Mouse (Mus musculus): ENCODE results near the gene Faf2. TPM values are rescaled to one million over a fixed set of nuclear protein-coding genes. Genes with fewer than 3 reads are reported as not detected.
"Not testable (repeated sequence)": the region's sequence is repeated elsewhere in the genome, so short reads cannot be mapped to it uniquely, and the experiment has no call there.

Faf2 gene
- polyA plus RNA-seq, 1 experiment from 2014 or later, result 69.9 TPM

- H3K9me3 ChIP-seq, result no peaks in the 10 kb centered on the region
- peaks cover 3% of the 10 kb centered on the region; the same call in 1 of the 2 replicates for H3K36me3 ChIP-seq
- ATAC-seq (ENCODE audit: insufficient read depth, low FRiP score, low read depth), result no peak
- H3K27me3 ChIP-seq (replicated peaks), result no peaks in the 10 kb centered on the region
- no peak overlapping the region for H3K4me2 ChIP-seq
- 66% methylated on average over 3 of the region's 3 CpGs for WGBS
- H3K27ac ChIP-seq, result no peak overlapping the region
- peaks cover 14% of the 10 kb centered on the region; the same call in 1 of the 2 replicates for H3K4me1 ChIP-seq
- H3K4me3 ChIP-seq (replicated peaks), result no peak overlapping the region
- no peak overlapping the region for H3K9ac ChIP-seq
Observed at GRCm38 (mm10) chr13:54608002-54608401, 13.6 kb upstream of the Faf2 start.

- no peak overlapping the region; the same call in 1 of the 2 replicates for H3K4me2 ChIP-seq
- H3K4me3 ChIP-seq (replicated peaks), result no peak overlapping the region
- no peaks in the 10 kb centered on the region for H3K27me3 ChIP-seq (replicated peaks)
- no peak overlapping the region for H3K9ac ChIP-seq
- peaks cover 14% of the 10 kb centered on the region; the same call in 1 of the 2 replicates for H3K4me1 ChIP-seq
- WGBS, result 42% methylated on average over 8 of the region's 8 CpGs
- ATAC-seq (ENCODE audit: insufficient read depth, low FRiP score, low read depth), result no peak
- H3K36me3 ChIP-seq, result no peaks in the 10 kb centered on the region
- H3K27ac ChIP-seq, result no peak overlapping the region
- H3K9me3 ChIP-seq, result no peaks in the 10 kb centered on the region
Observed at GRCm38 (mm10) chr13:54608666-54609065, 12.9 kb upstream of the Faf2 start.

GRCm38 (mm10) chr13:54609301-54609700, 12.3 kb upstream of the Faf2 start:
- no peaks in the 10 kb centered on the region for H3K36me3 ChIP-seq
- 24% methylated on average over 1 of the region's 1 CpGs for WGBS
- H3K27me3 ChIP-seq (replicated peaks), result no peaks in the 10 kb centered on the region
- no peak for ATAC-seq (ENCODE audit: insufficient read depth, low FRiP score, low read depth)
- H3K4me2 ChIP-seq, result peak overlapping the region; percentile 14; the same call in 1 of the 2 replicates
- no peaks in the 10 kb centered on the region for H3K9me3 ChIP-seq
- H3K27ac ChIP-seq, result no peak overlapping the region
- peaks cover 14% of the 10 kb centered on the region; the same call in 1 of the 2 replicates for H3K4me1 ChIP-seq
- no peak overlapping the region for H3K4me3 ChIP-seq (replicated peaks)
- H3K9ac ChIP-seq, result no peak overlapping the region

GRCm38 (mm10) chr13:54610613-54610971, 11.0 kb upstream of the Faf2 start:
- no peaks in the 10 kb centered on the region for H3K9me3 ChIP-seq
- no peaks in the 10 kb centered on the region for H3K36me3 ChIP-seq
- H3K4me2 ChIP-seq, result peak overlapping the region; percentile 95
- no peaks in the 10 kb centered on the region for H3K27me3 ChIP-seq (replicated peaks)
- peak overlapping the region; percentile 73 for H3K9ac ChIP-seq
- ATAC-seq (ENCODE audit: insufficient read depth, low FRiP score, low read depth), result peak; percentile 12; the same call in 1 of the 2 replicates
- peak overlapping the region; percentile 64; the same call in 1 of the 2 replicates for H3K27ac ChIP-seq
- WGBS, result 12% methylated on average over 13 of the region's 13 CpGs
- peak overlapping the region; percentile 78 for H3K4me3 ChIP-seq (replicated peaks)
- peaks cover 14% of the 10 kb centered on the region; the same call in 1 of the 2 replicates for H3K4me1 ChIP-seq

GRCm38 (mm10) chr13:54610972-54611754, 10.4 kb upstream of the Faf2 start, which contains the start of gene Cltb:
Gene Cltb, minus strand, starts transcription at chr13:54611344.
- H3K4me1 ChIP-seq, result peaks cover 14% of the 10 kb centered on the region; the same call in 1 of the 2 replicates
- no peaks in the 10 kb centered on the region for H3K9me3 ChIP-seq
- H3K9ac ChIP-seq, result peak within 1 kb of the TSS; percentile 73
- ATAC-seq (ENCODE audit: insufficient read depth, low FRiP score, low read depth), result peak; percentile 73; the same call in 1 of the 2 replicates
- no peaks in the 10 kb centered on the region for H3K27me3 ChIP-seq (replicated peaks)
- H3K27ac ChIP-seq, result peak within 1 kb of the TSS; percentile 64
- H3K4me2 ChIP-seq, result peak within 1 kb of the TSS; percentile 95
- H3K36me3 ChIP-seq, result no peaks in the 10 kb centered on the region
- peak within 1 kb of the TSS; percentile 78 for H3K4me3 ChIP-seq (replicated peaks)
- WGBS, result under 1% methylated on average over 65 of the region's 66 CpGs

- H3K4me1 ChIP-seq, result peaks cover 14% of the 10 kb centered on the region; the same call in 1 of the 2 replicates
- ATAC-seq (ENCODE audit: insufficient read depth, low FRiP score, low read depth); H3K9me3 ChIP-seq; H3K4me3 ChIP-seq (replicated peaks); H3K36me3 ChIP-seq; H3K27ac ChIP-seq; H3K4me2 ChIP-seq; H3K27me3 ChIP-seq (replicated peaks); H3K9ac ChIP-seq: not testable (repeated sequence)
- 80% methylated on average over 8 of the region's 8 CpGs for WGBS
Observed at GRCm38 (mm10) chr13:54613141-54613540, 8.4 kb upstream of the Faf2 start.

- no peaks in the 10 kb centered on the region for H3K9me3 ChIP-seq
- H3K36me3 ChIP-seq, result no peaks in the 10 kb centered on the region
- H3K9ac ChIP-seq, result no peak overlapping the region
- no peak overlapping the region for H3K4me2 ChIP-seq
- no peaks in the 10 kb centered on the region for H3K27me3 ChIP-seq (replicated peaks)
- ATAC-seq (ENCODE audit: insufficient read depth, low FRiP score, low read depth), result no peak
- no peaks in the 10 kb centered on the region for H3K4me1 ChIP-seq
- 77% methylated on average over 8 of the region's 8 CpGs for WGBS
- H3K27ac ChIP-seq, result no peak overlapping the region
- no peak overlapping the region for H3K4me3 ChIP-seq (replicated peaks)
Observed at GRCm38 (mm10) chr13:54616307-54616706, 5.3 kb upstream of the Faf2 start.

- 66% methylated on average over 6 of the region's 6 CpGs for WGBS
Observed at GRCm38 (mm10) chr13:54616998-54617397, 4.6 kb upstream of the Faf2 start.

GRCm38 (mm10) chr13:54621960-54622521, 457 bp downstream of the Faf2 start:
- Histone ChIP-seq H3K4me2 (peak overlapping the region; percentile 85), H3K9ac (peak overlapping the region; percentile 96), H3K9me3 (no peaks in the 10 kb centered on the region), H3K4me3 (replicated peaks) (peak overlapping the region; percentile 97), H3K27ac (peak overlapping the region; percentile 79), H3K36me3 (no peaks in the 10 kb centered on the region), H3K27me3 (replicated peaks) (no peaks in the 10 kb centered on the region), H3K4me1 (peaks cover 15% of the 10 kb centered on the region; the same call in 1 of the 2 replicates)
- WGBS, result under 1% methylated on average over 27 of the region's 27 CpGs
- peak; percentile 53 for ATAC-seq (ENCODE audit: insufficient read depth, low FRiP score, low read depth)

More at GRCm38 (mm10) chr13:54616998-54617397, 4.6 kb upstream of the Faf2 start:
- Histone ChIP-seq H3K9me3 (no peaks in the 10 kb centered on the region), H3K27me3 (replicated peaks) (no peaks in the 10 kb centered on the region), H3K4me3 (replicated peaks) (no peak overlapping the region), H3K4me1 (no peaks in the 10 kb centered on the region), H3K36me3 (no peaks in the 10 kb centered on the region), H3K27ac (no peak overlapping the region), H3K9ac (no peak overlapping the region), H3K4me2 (no peak overlapping the region)
- ATAC-seq (ENCODE audit: insufficient read depth, low FRiP score, low read depth), result no peak

GRCm38 (mm10) chr13:54629128-54629527, 7.5 kb downstream of the Faf2 start:
- 0 out of 2 replicates have a peak, but pooled peaks cover 6% of the 10 kb centered on the region for H3K4me1 ChIP-seq
- H3K4me3 ChIP-seq (replicated peaks), result no peak overlapping the region
- H3K9ac ChIP-seq, result no peak overlapping the region
- 77% methylated on average over 4 of the region's 4 CpGs for WGBS
- no peaks in the 10 kb centered on the region for H3K9me3 ChIP-seq
- ATAC-seq (ENCODE audit: insufficient read depth, low FRiP score, low read depth), result no peak
- no peak overlapping the region; the same call in 1 of the 2 replicates for H3K27ac ChIP-seq
- 0 out of 2 replicates have a peak, but pooled peaks cover 3% of the 10 kb centered on the region for H3K36me3 ChIP-seq
- H3K4me2 ChIP-seq, result no peak overlapping the region
- no peaks in the 10 kb centered on the region for H3K27me3 ChIP-seq (replicated peaks)

- Histone ChIP-seq H3K9me3 (no peaks in the 10 kb centered on the region), H3K27me3 (replicated peaks) (no peaks in the 10 kb centered on the region), H3K4me2 (no peak overlapping the region), H3K36me3 (0 out of 2 replicates have a peak, but pooled peaks cover 3% of the 10 kb centered on the region), H3K9ac (no peak overlapping the region), H3K27ac (no peak overlapping the region), H3K4me1 (no peaks in the 10 kb centered on the region), H3K4me3 (replicated peaks) (no peak overlapping the region)
- WGBS, result 40% methylated on average over 3 of the region's 3 CpGs
- no peak for ATAC-seq (ENCODE audit: insufficient read depth, low FRiP score, low read depth)
Observed at GRCm38 (mm10) chr13:54632731-54633277, 11.2 kb downstream of the Faf2 start.

GRCm38 (mm10) chr13:54635011-54635410, 13.4 kb downstream of the Faf2 start:
- no peak overlapping the region for H3K9ac ChIP-seq
- H3K36me3 ChIP-seq, result peaks cover 7% of the 10 kb centered on the region; the same call in 1 of the 2 replicates
- no peak overlapping the region for H3K4me3 ChIP-seq (replicated peaks)
- H3K27ac ChIP-seq, result no peak overlapping the region
- H3K9me3 ChIP-seq, result no peaks in the 10 kb centered on the region
- no peak for ATAC-seq (ENCODE audit: insufficient read depth, low FRiP score, low read depth)
- no peak overlapping the region for H3K4me2 ChIP-seq
- WGBS, result 90% methylated on average over 3 of the region's 3 CpGs
- no peaks in the 10 kb centered on the region for H3K27me3 ChIP-seq (replicated peaks)
- no peaks in the 10 kb centered on the region for H3K4me1 ChIP-seq
